Mouse (Mus musculus) bone marrow macrophage, adult 2 months (primary cell): ENCODE measurements around the gene Mafb.

Experiments
- CTCF ChIP-seq: IDR thresholded peaks from 2 replicates; pipeline ENCODE4 v1.5.1; 2012; ENCODE audit warnings: low read depth, mild to moderate bottlenecking, low read length, moderate library complexity
- POLR2A ChIP-seq: IDR thresholded peaks from 2 replicates; pipeline ENCODE4 v1.6.1; 2012; ENCODE audit warnings: mild to moderate bottlenecking, low read depth, low read length, borderline replicate concordance

DNA sequence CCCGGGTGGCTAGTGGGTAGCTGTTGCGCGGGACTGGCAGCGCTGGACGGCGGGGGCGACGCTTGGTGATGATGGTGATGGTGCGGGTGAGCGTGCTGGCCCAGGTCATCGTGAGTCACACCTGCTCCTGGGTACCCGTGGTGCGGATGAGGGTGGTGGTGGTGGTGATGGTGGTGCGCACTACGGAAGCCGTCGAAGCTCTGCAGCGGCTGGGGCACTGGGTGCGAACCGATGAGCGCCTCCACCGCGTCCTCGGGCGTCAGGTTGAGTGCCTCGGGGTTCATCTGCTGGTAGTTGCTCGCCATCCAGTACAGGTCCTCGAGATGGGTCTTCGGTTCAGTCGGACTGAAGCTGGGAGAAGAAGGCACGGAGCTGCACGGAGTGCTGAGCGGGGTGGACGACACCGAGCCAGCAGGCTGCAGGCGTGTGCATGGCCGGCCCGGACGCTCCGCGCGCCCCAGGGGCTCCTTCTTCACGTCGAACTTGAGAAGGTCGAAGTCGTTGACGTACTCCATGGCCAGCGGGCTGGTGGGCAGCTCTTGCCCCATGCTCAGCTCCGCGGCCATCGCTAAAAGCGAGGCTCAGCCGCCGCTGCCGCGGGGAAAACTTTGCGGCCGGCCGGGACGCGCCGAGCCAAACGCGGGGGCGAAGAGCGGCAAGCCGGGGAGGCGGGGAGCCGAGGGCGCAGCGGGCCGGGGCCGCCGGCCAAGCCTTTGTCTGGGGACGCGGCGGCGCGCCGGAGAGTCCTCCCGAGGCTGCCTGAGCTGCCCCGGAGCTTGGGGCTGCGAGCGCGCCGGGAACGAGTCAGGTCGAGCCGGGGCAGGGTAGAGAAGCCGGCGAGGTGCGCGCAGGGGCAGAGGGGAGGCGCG is 520 bp downstream of the Mafb start:
- TF ChIP-seq CTCF (no peak), POLR2A (no peak)
